Mouse (Mus musculus): ENCODE results near the gene Mgat4c.

Mgat4c gene

DNA sequence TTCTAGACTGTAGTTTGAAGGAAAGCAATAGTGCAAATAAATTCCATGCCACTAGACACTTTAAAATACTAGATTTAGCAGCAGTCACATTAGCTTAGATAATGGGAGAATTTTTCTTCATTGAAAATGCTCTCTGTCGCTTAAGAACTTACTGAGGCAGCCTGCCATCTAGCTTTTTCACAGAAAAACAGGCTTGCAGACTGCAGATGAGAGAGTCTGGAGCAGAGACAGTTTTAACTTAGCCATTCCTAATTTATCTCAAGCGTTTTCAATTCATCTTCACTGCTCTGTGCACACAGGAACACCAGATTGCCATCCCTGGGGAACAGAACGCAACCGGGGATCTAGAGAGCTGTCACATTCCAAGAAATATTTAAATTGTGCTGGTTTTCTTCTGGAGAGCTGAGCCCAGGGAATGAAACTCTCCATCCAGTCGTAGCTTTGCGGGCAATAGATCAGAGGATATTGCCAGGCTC, at the start of gene Mgat4c:
Mgat4c (plus strand) TSS at position 51 of the 476 bp plus-strand sequence.
- DNase-seq (ENCODE audit: low spot score in 2 of 2), result peak; percentile 21 to 30

DNA sequence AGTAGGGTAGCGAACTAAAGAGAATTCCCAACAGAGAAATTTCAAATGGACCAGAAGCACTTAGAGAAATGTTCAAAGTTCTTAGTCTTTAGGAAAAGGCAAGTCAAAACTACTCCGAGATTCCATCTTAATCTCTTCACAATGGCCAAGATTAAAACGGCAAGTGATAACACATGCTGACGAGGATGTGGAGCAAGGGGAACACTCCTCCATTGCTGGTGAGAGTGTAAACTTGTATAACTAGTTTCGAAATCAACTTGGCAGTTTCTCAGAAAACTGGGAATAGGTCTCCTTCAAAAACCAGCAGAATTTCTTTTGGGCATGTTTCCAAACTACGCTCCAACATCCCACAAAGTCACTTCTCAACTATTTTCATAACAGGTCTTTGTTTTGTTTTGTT, 46.0 kb upstream of the Mgat4c start:
- no peak for DNase-seq (ENCODE audit: low spot score in 2 of 2)

DNA sequence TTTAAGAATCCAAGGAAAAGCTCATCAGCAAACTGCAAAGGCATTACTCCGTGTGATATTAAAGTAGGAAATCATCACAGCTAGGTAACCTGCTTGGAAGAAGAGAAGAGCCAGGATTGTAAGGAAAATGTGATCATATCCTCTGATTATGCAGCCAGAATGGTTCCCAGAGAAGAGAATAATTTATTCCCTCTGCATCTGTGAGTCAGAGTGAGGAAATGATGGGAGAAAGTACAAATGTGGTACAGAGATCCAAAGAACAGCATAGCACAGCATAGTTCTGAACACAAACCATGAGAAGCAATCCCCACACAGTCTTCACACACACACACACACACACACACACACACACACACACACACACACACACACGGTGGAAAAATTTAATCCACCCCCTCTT, 40.2 kb upstream of the Mgat4c start:
- no peak for DNase-seq (ENCODE audit: low spot score in 2 of 2)

DNA sequence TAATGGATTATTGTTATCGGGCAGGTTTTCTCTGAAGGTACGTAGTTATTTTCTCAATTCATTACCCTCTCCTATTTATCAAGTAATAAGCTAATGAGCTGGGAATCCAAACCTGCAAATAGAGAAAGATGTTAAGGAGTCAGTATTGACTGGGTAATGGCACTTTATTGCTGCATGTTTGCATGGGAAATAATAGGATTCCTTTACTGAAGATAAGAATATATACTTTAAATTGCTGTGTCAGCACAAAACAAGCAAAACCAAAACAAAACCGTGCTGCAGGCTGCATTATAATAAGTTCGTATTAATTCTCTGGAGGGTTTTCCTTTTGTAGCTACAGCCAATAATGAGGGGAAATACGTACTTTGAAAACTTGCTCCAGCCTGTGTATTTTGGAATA, 627 bp downstream of the Mgat4c start:
- no peak for DNase-seq (ENCODE audit: low spot score in 2 of 2)

DNA sequence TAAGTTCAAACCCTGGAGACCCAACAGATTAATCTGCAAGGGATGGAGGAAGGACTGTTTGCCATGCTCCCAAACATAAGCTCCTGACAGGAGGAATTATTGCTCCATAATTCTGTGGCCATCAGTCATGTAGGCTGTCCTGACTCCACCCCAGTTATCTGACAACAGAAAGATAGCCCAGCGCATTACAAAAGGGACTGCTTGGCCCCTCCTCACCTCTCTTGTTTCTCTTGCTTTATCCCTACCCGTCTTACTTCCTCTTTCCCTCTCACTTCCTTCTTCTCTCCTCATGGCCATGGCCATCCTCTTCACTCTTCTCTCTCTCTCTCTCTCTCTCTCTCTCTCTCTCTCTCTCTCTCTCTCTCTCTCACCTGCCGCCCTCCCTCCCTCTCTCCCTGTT, 80.5 kb downstream of the Mgat4c start:
- DNase-seq (ENCODE audit: low spot score in 2 of 2), result no peak

DNA sequence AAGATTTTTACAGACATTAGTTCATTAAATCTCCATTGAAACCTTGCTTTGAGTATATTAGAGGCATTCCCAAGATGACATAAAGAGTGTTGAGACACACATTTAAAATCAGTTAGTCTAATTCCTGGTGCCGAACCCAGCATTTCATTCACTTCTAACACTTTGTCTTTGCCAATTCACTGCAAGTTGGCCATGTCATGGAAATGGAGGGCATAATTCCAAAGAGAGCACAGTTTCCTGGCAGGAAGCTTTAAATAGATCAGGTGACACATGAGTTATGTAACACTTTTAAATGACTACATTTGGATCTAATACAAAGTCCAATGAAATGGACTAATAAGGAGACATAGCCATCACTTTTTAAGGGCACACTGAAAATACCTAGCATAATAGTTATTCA, 89.4 kb downstream of the Mgat4c start:
- DNase-seq (ENCODE audit: low spot score in 2 of 2), result no peak

DNA sequence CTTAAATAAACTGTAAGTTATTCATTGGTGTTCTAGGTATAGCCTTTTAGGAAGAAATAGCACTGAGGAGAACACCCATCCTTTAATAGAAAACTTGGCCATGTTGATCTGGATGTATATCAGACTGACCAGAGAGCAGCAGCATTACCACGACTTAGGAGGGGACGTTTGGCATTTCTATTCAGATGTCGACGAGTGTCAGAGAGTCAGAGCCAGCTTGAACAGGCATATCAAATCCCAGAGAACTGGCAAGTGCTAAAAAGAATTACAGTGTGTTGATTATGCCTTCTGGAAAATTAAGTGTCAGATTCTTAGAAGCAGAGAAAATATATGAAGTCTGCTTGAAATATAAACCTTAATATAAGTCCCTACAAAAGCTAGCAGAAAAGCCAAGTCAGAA, 89.9 kb downstream of the Mgat4c start:
- DNase-seq (ENCODE audit: low spot score in 2 of 2), result no peak

DNA sequence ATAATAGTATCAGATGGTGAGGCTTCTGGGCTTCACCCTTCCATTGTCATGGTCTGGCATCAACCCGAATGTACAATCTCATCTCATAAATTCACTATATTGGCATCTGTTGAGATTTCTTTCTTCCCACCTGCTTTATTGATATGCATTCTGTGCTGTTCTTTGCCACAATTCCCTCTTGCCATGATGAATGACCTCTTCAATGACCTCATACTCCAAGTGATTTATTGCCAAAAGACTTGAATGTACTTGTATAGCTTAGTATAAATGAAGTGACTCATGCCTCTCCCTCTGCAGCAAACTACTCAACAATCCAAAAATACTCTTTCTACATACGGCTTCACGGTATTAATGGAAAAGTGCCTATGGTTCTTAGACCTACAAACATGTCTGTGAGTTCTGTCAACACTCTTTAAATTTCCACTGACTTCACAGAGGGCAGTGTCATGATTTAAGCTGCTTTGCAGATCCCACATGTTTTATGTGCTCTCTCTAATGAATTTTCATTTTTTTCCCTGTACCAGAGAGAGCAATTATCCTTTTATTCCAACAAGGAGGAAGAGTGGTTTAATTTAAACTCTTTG, 102.0 kb downstream of the Mgat4c start:
- DNase-seq (ENCODE audit: low spot score in 2 of 2), result no peak

DNA sequence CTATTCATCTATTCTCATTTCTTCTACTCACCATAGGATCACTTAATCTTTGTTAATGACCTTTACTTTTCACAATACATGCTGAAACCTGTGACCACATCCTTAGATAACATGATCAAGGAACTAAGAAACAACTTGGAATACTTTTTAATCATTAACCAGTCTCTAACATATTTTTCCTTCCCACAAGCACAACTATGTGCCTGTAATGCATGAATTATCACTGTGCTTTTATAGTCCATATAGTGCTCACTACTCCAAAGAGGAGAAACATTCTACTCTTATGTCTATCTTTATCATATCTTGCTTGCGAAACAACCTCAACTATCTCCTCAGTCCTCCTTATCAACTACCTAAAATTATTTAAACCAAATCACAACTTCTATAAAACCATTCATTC, 114.2 kb downstream of the Mgat4c start:
- DNase-seq (ENCODE audit: low spot score in 2 of 2), result no peak

DNA sequence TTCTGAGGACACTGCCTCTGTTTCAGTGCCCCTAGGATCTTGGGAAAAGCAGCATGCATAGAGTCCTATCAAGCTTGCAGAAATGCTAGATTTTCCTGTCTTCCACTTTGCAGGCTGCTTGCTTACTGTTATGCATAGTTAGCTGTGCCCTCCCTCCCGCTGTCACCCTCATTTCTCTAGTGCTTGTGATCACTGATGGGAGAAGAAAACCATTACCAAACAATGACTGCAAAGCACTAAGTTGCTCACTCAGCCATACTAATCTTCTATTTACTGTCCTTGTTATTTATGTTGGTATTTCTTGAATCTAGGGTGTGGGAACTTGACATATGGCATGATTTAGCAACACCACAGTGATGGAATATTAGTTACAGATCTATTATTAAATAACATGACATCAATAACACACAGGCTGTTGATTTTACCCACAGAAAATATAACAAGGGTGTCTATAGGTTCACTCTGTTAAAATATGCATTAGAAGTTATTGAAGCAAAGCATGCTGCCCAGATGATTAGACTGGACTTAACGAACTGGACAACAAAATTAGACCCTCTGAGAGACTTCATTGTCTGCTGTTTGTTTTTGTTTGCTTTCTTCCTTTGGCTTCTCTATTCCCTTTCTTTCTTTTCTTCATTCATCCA, 117.7 kb downstream of the Mgat4c start:
- no peak for DNase-seq (ENCODE audit: low spot score in 2 of 2)

DNA sequence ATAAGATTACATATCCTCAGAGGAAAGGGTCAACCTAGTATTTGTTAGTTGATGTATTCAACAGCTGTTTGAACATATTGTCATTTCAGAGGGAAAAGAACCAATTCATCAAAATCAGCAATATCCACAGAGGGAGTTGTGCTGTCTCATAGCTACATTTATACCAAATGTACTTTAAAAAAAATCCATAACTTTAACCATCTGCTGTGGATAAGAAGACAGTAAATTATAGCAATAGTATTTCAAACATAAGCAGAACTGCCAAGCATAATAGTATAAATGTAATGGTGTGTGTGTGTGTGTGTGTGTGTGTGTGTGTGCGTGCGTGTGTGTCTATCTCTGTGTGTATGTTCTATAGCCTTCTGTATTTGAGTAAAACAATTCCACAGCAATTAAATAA, 127.5 kb downstream of the Mgat4c start:
- DNase-seq (ENCODE audit: low spot score in 2 of 2), result no peak

DNA sequence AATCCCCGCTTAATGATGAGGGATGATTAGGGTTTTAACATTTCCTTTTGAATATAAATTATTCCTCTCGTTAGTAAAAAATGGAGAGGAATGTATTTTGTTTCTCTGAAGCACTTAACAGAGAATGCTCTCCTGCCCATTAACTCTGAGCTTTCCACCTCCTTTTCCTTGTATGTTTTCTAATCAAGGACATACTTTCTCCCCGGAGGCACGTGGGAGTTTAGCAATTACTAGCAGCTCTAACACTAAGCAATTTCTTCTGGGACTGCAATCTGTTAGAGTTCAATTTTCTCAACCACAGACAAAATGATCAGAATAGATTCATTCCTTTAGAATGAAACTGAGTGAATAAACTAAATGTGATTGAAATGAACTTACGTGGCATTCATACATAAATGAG, 135.6 kb downstream of the Mgat4c start:
- no peak for DNase-seq (ENCODE audit: low spot score in 2 of 2)

DNA sequence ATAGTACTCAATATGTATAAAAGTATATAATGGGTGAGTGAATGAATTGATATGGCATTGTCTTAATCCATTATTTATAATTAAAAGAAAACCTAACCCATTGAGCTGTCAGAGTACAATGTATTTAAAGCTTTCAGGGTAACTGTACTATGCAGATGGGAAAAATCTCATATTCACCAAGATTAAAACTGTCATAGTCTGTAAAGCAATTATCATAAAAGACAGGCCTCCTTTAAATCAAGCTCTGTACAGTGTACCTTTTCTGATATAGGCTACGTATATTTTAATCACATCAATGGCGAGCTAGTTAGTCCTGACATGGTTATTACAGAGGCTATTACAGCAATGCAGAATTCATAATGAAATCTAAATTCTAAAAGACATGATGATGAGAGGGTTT, 146.7 kb downstream of the Mgat4c start:
- no peak for DNase-seq (ENCODE audit: low spot score in 2 of 2)

DNA sequence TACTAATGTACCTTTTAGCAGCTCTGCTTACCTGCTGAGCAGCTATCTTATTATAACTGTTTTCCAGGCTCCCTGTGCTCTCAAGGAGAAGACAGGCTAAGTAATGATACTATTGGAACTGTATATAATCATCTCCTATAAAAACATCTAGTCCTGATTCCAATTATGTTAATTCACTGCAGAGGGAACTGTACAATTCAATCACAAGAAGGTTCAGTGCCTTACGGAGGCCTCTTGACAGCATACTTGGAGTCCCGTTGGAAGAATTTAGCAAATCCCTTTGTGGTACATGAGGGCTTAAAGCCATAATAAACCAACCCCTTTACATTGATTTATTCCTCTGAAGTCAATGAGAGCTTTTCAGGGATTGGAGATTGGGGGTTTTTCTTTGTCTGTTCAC, 174.8 kb downstream of the Mgat4c start:
- DNase-seq (ENCODE audit: low spot score in 2 of 2), result no peak

DNA sequence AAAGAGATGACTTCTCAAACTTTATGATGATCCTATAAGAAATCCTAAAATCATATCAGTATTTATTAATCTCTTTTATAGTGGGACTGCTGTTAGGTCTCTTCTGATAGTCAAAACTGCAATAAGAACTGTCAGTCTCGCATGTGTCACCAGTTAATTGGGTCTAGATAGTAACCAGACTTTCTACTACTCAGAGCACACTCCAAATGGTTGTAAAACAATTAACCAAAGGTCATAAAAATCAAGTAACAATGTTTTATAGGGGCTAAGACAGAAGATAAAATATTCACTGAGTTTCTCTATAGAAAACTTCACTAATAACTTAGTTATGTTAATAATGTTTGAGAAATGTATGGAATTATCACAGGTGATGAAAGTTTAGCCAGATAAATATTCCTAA, 208.6 kb downstream of the Mgat4c start:
- no peak for DNase-seq (ENCODE audit: low spot score in 2 of 2)

DNA sequence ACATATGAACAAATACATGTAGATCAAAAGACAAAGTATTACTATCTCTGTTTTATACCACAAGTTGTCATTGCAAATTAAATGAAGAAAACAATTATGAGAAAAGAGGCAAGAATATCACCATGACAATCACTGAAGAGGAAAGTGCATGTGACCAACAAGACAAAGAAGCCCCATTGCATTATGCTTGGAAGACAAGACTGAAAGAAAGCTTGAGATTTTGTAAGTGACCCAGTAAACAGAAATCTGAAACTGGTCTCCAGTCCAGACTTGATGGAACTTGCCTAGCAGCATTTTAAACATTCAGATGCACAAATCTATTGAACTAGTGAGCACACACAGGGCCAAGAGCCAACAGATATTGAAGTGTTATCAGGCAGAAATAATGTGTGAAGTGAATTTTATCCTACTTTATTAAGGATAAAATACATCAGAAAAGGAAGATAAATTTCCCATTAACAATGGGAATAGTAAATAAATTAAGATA, 236.1 kb downstream of the Mgat4c start:
- no peak for DNase-seq (ENCODE audit: low spot score in 2 of 2)

DNA sequence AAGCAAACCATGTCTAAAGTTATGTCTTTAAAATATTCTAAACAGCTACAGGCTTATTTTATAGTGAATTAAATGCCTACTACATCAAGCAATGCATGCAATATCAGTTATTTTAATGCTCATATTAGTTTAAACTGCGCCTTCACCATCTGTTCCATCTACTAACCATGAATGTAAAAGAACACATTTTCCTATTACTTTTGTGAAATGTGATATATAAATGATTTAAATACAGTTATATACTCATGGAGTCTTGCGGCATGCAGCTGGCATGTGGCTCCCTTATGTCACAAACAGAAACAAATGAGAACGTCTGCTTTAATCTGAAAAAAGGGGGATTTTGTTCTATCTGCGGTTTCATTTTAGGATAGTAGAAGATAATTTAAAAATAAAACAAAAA, 316.3 kb downstream of the Mgat4c start:
- no peak for DNase-seq (ENCODE audit: low spot score in 2 of 2)

DNA sequence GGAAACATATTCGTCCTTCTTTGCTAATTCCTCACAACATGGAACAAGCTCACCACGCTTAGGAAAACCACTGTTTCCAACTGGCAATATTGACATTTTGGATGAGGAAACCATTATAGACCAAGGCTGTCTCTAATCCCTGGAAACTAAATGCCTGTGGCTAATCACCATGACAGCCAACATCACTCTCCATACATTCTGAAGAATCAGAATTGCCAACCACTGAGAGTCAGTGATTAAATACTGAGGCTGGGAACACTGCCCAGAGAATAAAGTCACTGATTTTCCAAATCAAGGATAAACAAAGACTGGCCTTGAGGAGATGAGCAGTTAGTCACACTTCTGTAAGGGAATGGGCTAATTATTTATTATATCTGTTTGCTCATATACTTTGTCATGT, 361.2 kb downstream of the Mgat4c start:
- DNase-seq (ENCODE audit: low spot score in 2 of 2), result no peak

DNA sequence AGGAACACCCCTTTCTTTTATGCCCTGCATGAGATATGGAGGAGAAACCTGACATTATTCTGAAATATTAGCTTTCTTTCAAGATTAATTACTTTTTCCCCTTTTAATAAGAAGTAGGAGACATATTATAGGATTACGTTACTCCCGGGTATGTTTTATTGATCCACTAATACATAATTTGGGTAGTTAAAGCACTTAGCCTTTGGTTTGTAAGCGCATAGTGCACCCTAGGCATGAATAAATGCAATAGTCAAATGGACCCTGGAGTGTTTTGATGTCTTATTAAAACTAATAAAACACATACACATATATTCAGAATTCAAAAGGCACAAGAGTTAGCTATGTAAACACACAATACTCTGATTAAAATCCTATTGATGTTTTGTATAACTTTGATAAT, 374.9 kb downstream of the Mgat4c start:
- DNase-seq (ENCODE audit: low spot score in 2 of 2), result no peak

DNA sequence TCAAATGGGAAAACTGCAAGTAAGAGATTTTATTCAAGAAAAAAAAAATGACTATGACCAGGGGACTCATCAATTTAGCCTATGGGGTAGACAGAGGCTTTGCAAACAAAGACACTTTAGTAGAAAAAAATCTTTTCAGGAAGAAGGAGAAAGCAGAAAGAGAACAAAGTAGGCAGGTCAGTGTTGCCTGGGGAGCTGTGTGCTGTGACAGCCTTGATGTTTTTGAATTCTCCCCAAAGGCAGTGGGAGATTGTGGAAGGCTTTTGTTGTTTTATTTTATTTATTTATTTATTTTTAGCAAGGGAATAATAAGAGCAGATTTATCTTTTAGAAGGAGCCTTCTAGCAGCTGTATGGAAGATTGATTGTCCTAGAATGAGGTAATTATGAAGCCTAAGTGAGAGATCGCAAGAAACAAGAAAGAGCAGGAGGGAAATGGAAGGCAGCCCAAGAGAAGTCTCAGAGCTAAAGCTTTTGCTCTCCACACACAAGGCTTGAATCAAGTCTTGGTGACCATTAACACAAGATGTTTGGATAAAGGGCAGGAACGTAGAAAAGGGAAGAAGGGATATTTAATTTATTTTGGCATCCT, 375.8 kb downstream of the Mgat4c start:
- DNase-seq (ENCODE audit: low spot score in 2 of 2), result no peak

DNA sequence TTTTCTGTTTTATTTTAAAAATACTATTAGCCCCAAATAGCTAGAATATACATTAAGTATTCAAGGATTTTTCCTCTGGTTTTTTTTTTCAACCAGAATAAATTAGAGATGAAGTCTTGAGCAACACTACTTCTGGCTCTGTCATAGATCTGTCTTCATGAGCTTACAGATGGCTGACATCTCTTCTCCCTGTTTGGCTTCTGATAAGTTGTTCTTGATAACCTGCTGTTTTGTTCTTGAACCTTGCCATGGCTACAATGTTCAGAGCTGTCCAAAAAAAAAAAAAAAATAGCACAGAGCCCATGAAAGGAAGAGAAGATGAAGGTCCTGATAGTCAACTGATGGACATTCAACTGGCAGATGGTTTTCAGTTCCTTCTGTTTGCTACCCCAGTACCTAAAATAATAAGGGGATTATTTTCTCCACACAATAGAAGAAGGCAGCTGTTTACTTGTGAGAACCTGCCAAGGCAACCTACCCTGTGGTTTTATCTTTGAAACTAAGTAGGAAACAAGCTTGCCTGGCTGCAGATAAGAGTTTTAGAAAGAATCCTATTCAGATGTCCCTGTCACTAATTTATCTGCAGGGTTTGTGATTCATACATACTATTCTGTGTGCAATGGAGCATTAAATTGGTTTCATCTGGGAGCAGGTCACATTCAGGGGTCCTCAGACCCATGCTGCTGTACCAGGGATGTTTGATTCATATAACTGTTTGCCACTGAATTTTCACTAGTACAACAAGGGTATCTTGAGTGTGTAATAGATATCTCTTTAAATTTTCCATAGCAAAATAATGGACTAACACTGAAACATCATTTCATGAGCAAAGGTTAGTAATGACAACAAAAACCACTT, 393.5 kb downstream of the Mgat4c start:
- no peak for DNase-seq (ENCODE audit: low spot score in 2 of 2)

DNA sequence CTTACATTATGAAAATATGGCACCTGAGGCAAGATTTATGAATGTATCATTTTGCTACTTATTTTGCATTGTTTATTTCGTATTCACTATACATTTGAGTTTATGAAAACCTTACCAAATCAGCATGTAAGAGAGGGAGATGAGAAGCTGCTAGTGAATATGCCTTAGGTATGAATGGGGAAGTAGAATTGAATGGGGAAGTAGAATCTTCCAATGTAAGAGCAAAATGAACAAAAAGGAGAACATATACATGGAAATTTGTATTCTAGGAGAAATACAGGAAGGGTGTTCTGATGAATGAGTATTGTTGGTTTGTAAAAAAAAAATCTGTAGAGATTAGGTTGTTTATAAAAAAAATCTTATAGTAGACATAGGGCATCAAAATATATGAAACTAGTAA, 441.9 kb downstream of the Mgat4c start:
- DNase-seq (ENCODE audit: low spot score in 2 of 2), result no peak
